Mouse (Mus musculus) left cerebral cortex, adult 9 months (tissue): ENCODE measurements around the gene Ccdc190.
A peak's percentile ranks its signal among the peaks of the same experiment; 100 is the strongest.

Experiments
- DNase-seq, 2 experiments: peaks; one replicate each; pipeline ENCODE4 v3.0.0; 2022; ENCODE audit warnings: low spot score in 2 of 2

Ccdc190 gene

GRCm38 (mm10) chr1:169928454-169928971 is at the start of gene Ccdc190:
Gene Ccdc190 (plus strand): TSS chr1:169928648.
- DNase-seq, result no peak

- no peak for DNase-seq
Measured at GRCm38 (mm10) chr1:169879060-169879459, 49.4 kb upstream of the Ccdc190 start.

- no peak for DNase-seq
Measured at GRCm38 (mm10) chr1:169880181-169880580, 48.3 kb upstream of the Ccdc190 start.

- peak in 1 of 2 experiments; percentile 71 for DNase-seq
Measured at GRCm38 (mm10) chr1:169883081-169883565, 45.3 kb upstream of the Ccdc190 start.

GRCm38 (mm10) chr1:169889250-169889649 is 39.2 kb upstream of the Ccdc190 start:
- DNase-seq, result no peak

GRCm38 (mm10) chr1:169893976-169894375 is 34.5 kb upstream of the Ccdc190 start:
- no peak for DNase-seq

- no peak for DNase-seq
Measured at GRCm38 (mm10) chr1:169895686-169896085, 32.8 kb upstream of the Ccdc190 start.

- no peak for DNase-seq
Measured at GRCm38 (mm10) chr1:169897916-169898315, 30.5 kb upstream of the Ccdc190 start.

GRCm38 (mm10) chr1:169898607-169899006 is 29.8 kb upstream of the Ccdc190 start:
- DNase-seq, result no peak

GRCm38 (mm10) chr1:169900771-169901336 is 27.6 kb upstream of the Ccdc190 start:
- DNase-seq, result no peak

- DNase-seq, result no peak
Measured at GRCm38 (mm10) chr1:169909163-169909562, 19.3 kb upstream of the Ccdc190 start.

- DNase-seq, result no peak
Measured at GRCm38 (mm10) chr1:169909659-169910058, 18.8 kb upstream of the Ccdc190 start.

- no peak for DNase-seq
Measured at GRCm38 (mm10) chr1:169910751-169911150, 17.7 kb upstream of the Ccdc190 start.

- no peak for DNase-seq
Measured at GRCm38 (mm10) chr1:169911526-169911925, 16.9 kb upstream of the Ccdc190 start.

GRCm38 (mm10) chr1:169916659-169917058 is 11.8 kb upstream of the Ccdc190 start:
- DNase-seq, result no peak

- no peak for DNase-seq
Measured at GRCm38 (mm10) chr1:169917115-169917796, 11.2 kb upstream of the Ccdc190 start.

GRCm38 (mm10) chr1:169917998-169918397 is 10.4 kb upstream of the Ccdc190 start:
- DNase-seq, result peak in 1 of 2 experiments; percentile 70

- peak in 1 of 2 experiments; percentile 86 for DNase-seq
Measured at GRCm38 (mm10) chr1:169919211-169919610, 9.2 kb upstream of the Ccdc190 start.

GRCm38 (mm10) chr1:169921710-169922211 is 6.7 kb upstream of the Ccdc190 start:
- DNase-seq, result peak in 1 of 2 experiments; percentile 44

- no peak for DNase-seq
Measured at GRCm38 (mm10) chr1:169924567-169924966, 3.9 kb upstream of the Ccdc190 start.

GRCm38 (mm10) chr1:169927753-169928369 is 587 bp upstream of the Ccdc190 start:
- no peak for DNase-seq

GRCm38 (mm10) chr1:169931698-169932097 is 3.2 kb downstream of the Ccdc190 start:
- no peak for DNase-seq
